Mouse (Mus musculus): Measurements from ENCODE around the gene Slc25a11. TPM values are rescaled to one million over a fixed set of nuclear protein-coding genes. Genes with fewer than 3 reads are reported as not detected.

Gene Slc25a11
- total RNA-seq (2021) = 100 to 1,000 TPM; 113 to 125 TPM

GRCm38 (mm10) chr11:70646691-70647650 lies at the start of gene Slc25a11, which contains the start of gene Rnf167:
Slc25a11 (minus strand) TSS chr11:70647479.
Rnf167 (plus strand) TSS chr11:70647235.
- intact Hi-C loops (cut with DNase I) = no loop called here

GRCm38 (mm10) chr11:70693504-70693903 lies 46.2 kb upstream of the Slc25a11 start:
- no peak for DNase-seq (ENCODE audit: low spot score in 2 of 2)
- intact Hi-C loops (cut with DNase I) = no loop called here

More at GRCm38 (mm10) chr11:70646691-70647650, at the start of gene Slc25a11, which contains the start of gene Rnf167:
- peak; percentile 94 to 95 for DNase-seq (ENCODE audit: low spot score in 2 of 2)

GRCm38 (mm10) chr11:70689578-70689977 lies 42.3 kb upstream of the Slc25a11 start:
- intact Hi-C loops (cut with DNase I) = loop anchor here (5.0 kb wide), 1 partner anchor 68 kb away; no protein-coding TSS in a partner anchor
- no peak for DNase-seq (ENCODE audit: low spot score in 2 of 2)

GRCm38 (mm10) chr11:70688372-70688771 lies 41.1 kb upstream of the Slc25a11 start:
- intact Hi-C loops (cut with DNase I) = loop anchor here (5.0 kb wide), 1 partner anchor 69 kb away; no protein-coding TSS in a partner anchor
- DNase-seq (ENCODE audit: low spot score in 2 of 2) = no peak

- intact Hi-C loops (cut with DNase I) = loop anchor here (1.0 to 5.0 kb wide), 3 partner anchors 13 to 70 kb away; partner anchors contain the start of genes Inca1, Kif1c and Spag7
- peak; percentile 87 for DNase-seq (ENCODE audit: low spot score in 2 of 2)
Measured at GRCm38 (mm10) chr11:70687601-70688199, 40.4 kb upstream of the Slc25a11 start, which contains the start of gene Camta2. Camta2 (minus strand) TSS chr11:70688105.

- intact Hi-C loops (cut with DNase I) = loop anchor here (1.0 to 5.0 kb wide), 3 partner anchors 14 to 70 kb away; partner anchors contain the start of genes Inca1, Kif1c and Spag7
- DNase-seq (ENCODE audit: low spot score in 2 of 2) = peak; percentile 64 to 80
Measured at GRCm38 (mm10) chr11:70686901-70687566, 39.8 kb upstream of the Slc25a11 start.

GRCm38 (mm10) chr11:70683640-70684039 lies 36.4 kb upstream of the Slc25a11 start:
- DNase-seq (ENCODE audit: low spot score in 2 of 2) = no peak
- intact Hi-C loops (cut with DNase I) = no loop called here

- no peak for DNase-seq (ENCODE audit: low spot score in 2 of 2)
- intact Hi-C loops (cut with DNase I) = no loop called here
Measured at GRCm38 (mm10) chr11:70681897-70682581, 34.8 kb upstream of the Slc25a11 start.

- intact Hi-C loops (cut with DNase I) = no loop called here
- DNase-seq (ENCODE audit: low spot score in 2 of 2) = no peak
Measured at GRCm38 (mm10) chr11:70681170-70681569, 33.9 kb upstream of the Slc25a11 start.

- no peak for DNase-seq (ENCODE audit: low spot score in 2 of 2)
- intact Hi-C loops (cut with DNase I) = no loop called here
Measured at GRCm38 (mm10) chr11:70679894-70680293, 32.6 kb upstream of the Slc25a11 start.

GRCm38 (mm10) chr11:70679361-70679760 lies 32.1 kb upstream of the Slc25a11 start:
- no peak for DNase-seq (ENCODE audit: low spot score in 2 of 2)
- intact Hi-C loops (cut with DNase I) = no loop called here

- DNase-seq (ENCODE audit: low spot score in 2 of 2) = no peak
- intact Hi-C loops (cut with DNase I) = no loop called here
Measured at GRCm38 (mm10) chr11:70678576-70678975, 31.3 kb upstream of the Slc25a11 start.

- DNase-seq (ENCODE audit: low spot score in 2 of 2) = no peak
- intact Hi-C loops (cut with DNase I) = no loop called here
Measured at GRCm38 (mm10) chr11:70678092-70678491, 30.8 kb upstream of the Slc25a11 start.

GRCm38 (mm10) chr11:70674501-70674900 lies 27.2 kb upstream of the Slc25a11 start:
- no peak for DNase-seq (ENCODE audit: low spot score in 2 of 2)
- intact Hi-C loops (cut with DNase I) = no loop called here

- intact Hi-C loops (cut with DNase I) = no loop called here
- DNase-seq (ENCODE audit: low spot score in 2 of 2) = no peak
Measured at GRCm38 (mm10) chr11:70674014-70674413, 26.7 kb upstream of the Slc25a11 start.

GRCm38 (mm10) chr11:70671333-70672047 lies 24.2 kb upstream of the Slc25a11 start:
- no peak for DNase-seq (ENCODE audit: low spot score in 2 of 2)
- intact Hi-C loops (cut with DNase I) = no loop called here

GRCm38 (mm10) chr11:70670483-70670882 lies 23.2 kb upstream of the Slc25a11 start:
- DNase-seq (ENCODE audit: low spot score in 2 of 2) = no peak
- intact Hi-C loops (cut with DNase I) = no loop called here

- peak; percentile 57 to 61 for DNase-seq (ENCODE audit: low spot score in 2 of 2)
- intact Hi-C loops (cut with DNase I) = loop anchor here (1.0 to 2.0 kb wide), 2 partner anchors 15 to 18 kb away; partner anchors contain the start of gene Pfn1
Measured at GRCm38 (mm10) chr11:70669582-70670345, 22.5 kb upstream of the Slc25a11 start.
